Mouse (Mus musculus) liver, embryonic 11.5 days (tissue): ENCODE measurements around the gene Mthfsl. TPM values are rescaled to one million over a fixed set of nuclear protein-coding genes. Genes with fewer than 3 reads are reported as not detected.
"Not testable (repeated sequence)": the region's sequence is repeated elsewhere in the genome, so short reads cannot be mapped to it uniquely, and the experiment has no call there.

ENCODE experiments used
- ATAC-seq: fragments of 200-750 bp; cut with Nextera tagmentation; replicated peaks from 2 replicates; pipeline ENCODE4 v1.8.0; 2017; ENCODE audit warnings: moderate number of reproducible peaks, mild to moderate bottlenecking, moderate TSS enrichment, moderate library complexity; ENCODE audit not compliant: low FRiP score
- DNase-seq: peaks from one replicate; pipeline ENCODE4 v3.0.0-alpha.2; 2017; ENCODE audit warnings: low spot score
- H3K27ac ChIP-seq: fragments of 300-500 bp; sonication (generic); 2 replicates; pipeline ENCODE4 v1.5.1; 2014; ENCODE audit warnings: mild to moderate bottlenecking, low read depth, low read length, control low read depth
- H3K27me3 ChIP-seq: fragments of 300-500 bp; sonication (generic); replicated peaks from 2 replicates; pipeline ENCODE4 v1.6.1; 2014; ENCODE audit warnings: low read length, mixed read lengths; ENCODE audit not compliant: control insufficient read depth, insufficient read depth
- H3K36me3 ChIP-seq: fragments of 300-500 bp; sonication (generic); 2 replicates; pipeline ENCODE4 v1.6.1; 2014; ENCODE audit warnings: mild to moderate bottlenecking, low read length, moderate library complexity, mixed read lengths; ENCODE audit not compliant: control insufficient read depth, insufficient read depth
- H3K4me1 ChIP-seq: fragments of 300-500 bp; sonication (generic); replicated peaks from 2 replicates; pipeline ENCODE4 v1.6.1; 2014; ENCODE audit warnings: low read length, mixed read lengths; ENCODE audit not compliant: control insufficient read depth, insufficient read depth
- H3K4me2 ChIP-seq: fragments of 300-500 bp; sonication (generic); 2 replicates; pipeline ENCODE4 v1.6.1; 2014; ENCODE audit warnings: mild to moderate bottlenecking, control low read depth, moderate library complexity
- H3K4me3 ChIP-seq: fragments of 300-500 bp; sonication (generic); 2 replicates; pipeline ENCODE4 v1.5.1; 2014; ENCODE audit warnings: low read depth, low read length, control low read depth
- H3K9ac ChIP-seq: fragments of 300-500 bp; sonication (generic); 2 replicates; pipeline ENCODE4 v1.6.1; 2014; ENCODE audit warnings: low read depth, low read length, control low read depth
- H3K9me3 ChIP-seq: fragments of 300-500 bp; sonication (generic); 2 replicates; pipeline ENCODE4 v1.6.1; 2016; ENCODE audit warnings: low read length, inconsistent platforms, mixed read lengths; ENCODE audit not compliant: control insufficient read depth
- WGBS: fragments of 180-500 bp; shearing (Covaris S2); extraction: QIAGEN DNeasy Blood & Tissue Kit; methylation state at CpG from one replicate; pipeline ENCODE4 v1.1.7; 2014; 5-methylcytosine and 5-hydroxymethylcytosine counted together
- polyA plus RNA-seq: library from polyadenylated mRNA; unstranded; fragments of >200 nt; fragmentation: Nextera tagmentation; extraction: Ambion mirVana; gene quantifications from 2 replicates; pipeline ENCODE4 v1.2.1, GENCODE M21; 2014

Mthfsl gene
- polyA plus RNA-seq, 1 experiment from 2014 or later = 30.7 TPM

- not testable (repeated sequence) for H3K9me3 ChIP-seq, H3K4me2 ChIP-seq, H3K4me3 ChIP-seq, H3K4me1 ChIP-seq, H3K36me3 ChIP-seq, H3K27me3 ChIP-seq, ATAC-seq, H3K9ac ChIP-seq, DNase-seq, H3K27ac ChIP-seq
- WGBS = 90% methylated on average over 5 of the region's 5 CpGs
Measured at GRCm38 (mm10) chr9:88709794-88710193, 10.3 kb downstream of the Mthfsl start.

GRCm38 (mm10) chr9:88709304-88709703 is 10.8 kb downstream of the Mthfsl start:
- Histone ChIP-seq H3K9me3 (no peaks in the 10 kb centered on the region), H3K9ac (no peak overlapping the region), H3K4me3 (no peak overlapping the region), H3K36me3 (no peaks in the 10 kb centered on the region), H3K4me1 (no peaks in the 10 kb centered on the region), H3K27ac (no peak overlapping the region), H3K4me2 (no peak overlapping the region), H3K27me3 (no peaks in the 10 kb centered on the region)
- ATAC-seq = no peak
- WGBS = 79% methylated on average over 6 of the region's 6 CpGs
- DNase-seq = no peak

GRCm38 (mm10) chr9:88706700-88707099 is 13.4 kb downstream of the Mthfsl start:
- Histone ChIP-seq H3K9me3 (no peaks in the 10 kb centered on the region), H3K27ac (no peak overlapping the region), H3K9ac (no peak overlapping the region), H3K36me3 (no peaks in the 10 kb centered on the region), H3K4me3 (no peak overlapping the region), H3K27me3 (no peaks in the 10 kb centered on the region), H3K4me1 (no peaks in the 10 kb centered on the region), H3K4me2 (no peak overlapping the region)
- 71% methylated on average over 4 of the region's 4 CpGs for WGBS
- no peak for ATAC-seq
- no peak for DNase-seq

DNA sequence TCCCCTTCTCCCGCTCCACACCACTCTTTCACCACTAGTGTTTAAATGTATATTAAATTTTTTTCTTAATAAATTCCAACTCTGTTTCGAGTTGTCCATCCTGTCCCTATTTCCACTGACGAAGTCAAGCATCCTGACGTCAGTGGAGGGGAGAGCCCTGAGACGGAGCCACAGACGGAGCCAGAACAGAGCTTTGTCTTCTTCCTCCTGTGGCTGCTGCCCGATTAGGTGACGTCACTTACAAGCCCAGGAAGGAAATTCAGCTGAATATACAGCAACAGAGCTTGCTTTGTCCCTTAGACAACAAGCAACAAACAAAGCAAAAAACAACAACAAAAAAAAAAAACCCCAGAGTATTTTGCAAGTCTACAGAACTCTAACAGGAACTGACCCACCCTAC is 14.9 kb downstream of the Mthfsl start:
- not testable (repeated sequence) for H3K27me3 ChIP-seq
- WGBS = 73% methylated on average over 8 of the region's 8 CpGs

DNA sequence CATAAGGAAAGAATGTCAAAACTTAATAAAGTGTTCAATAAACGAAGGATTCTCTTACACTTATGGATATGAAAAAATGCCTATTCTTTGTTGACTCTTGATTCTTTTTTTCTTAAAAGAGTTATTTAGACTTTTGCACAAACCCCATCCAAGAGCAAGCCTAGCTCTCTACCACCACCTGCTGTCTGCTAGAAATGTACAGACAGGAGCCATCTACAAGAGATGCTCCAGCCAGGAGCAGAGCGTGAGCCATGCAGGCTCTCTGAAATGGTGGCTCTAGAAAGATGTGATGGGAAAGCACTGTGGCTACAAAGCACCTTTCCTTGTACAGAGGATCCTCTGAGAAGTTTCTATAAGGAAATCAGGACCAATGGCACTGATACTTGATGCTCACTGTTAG is 21.4 kb downstream of the Mthfsl start:
- not testable (repeated sequence) for DNase-seq, H3K9me3 ChIP-seq, H3K9ac ChIP-seq, H3K4me2 ChIP-seq, H3K27ac ChIP-seq, H3K27me3 ChIP-seq, H3K4me1 ChIP-seq, ATAC-seq, H3K36me3 ChIP-seq, H3K4me3 ChIP-seq
- WGBS = no CpG with 5 or more reads among the region's 2 CpGs

More for the DNA sequence above, 14.9 kb downstream of the Mthfsl start:
- H3K9ac ChIP-seq, H3K4me2 ChIP-seq, ATAC-seq, DNase-seq, H3K36me3 ChIP-seq, H3K9me3 ChIP-seq, H3K4me1 ChIP-seq, H3K4me3 ChIP-seq, H3K27ac ChIP-seq: not testable (repeated sequence)

GRCm38 (mm10) chr9:88691307-88691706 is 28.8 kb downstream of the Mthfsl start:
- not testable (repeated sequence) for H3K4me2 ChIP-seq, H3K9me3 ChIP-seq, H3K4me3 ChIP-seq, DNase-seq, ATAC-seq, H3K36me3 ChIP-seq, H3K9ac ChIP-seq, H3K27me3 ChIP-seq, H3K4me1 ChIP-seq, H3K27ac ChIP-seq
- 76% methylated on average over 2 of the region's 2 CpGs for WGBS

DNA sequence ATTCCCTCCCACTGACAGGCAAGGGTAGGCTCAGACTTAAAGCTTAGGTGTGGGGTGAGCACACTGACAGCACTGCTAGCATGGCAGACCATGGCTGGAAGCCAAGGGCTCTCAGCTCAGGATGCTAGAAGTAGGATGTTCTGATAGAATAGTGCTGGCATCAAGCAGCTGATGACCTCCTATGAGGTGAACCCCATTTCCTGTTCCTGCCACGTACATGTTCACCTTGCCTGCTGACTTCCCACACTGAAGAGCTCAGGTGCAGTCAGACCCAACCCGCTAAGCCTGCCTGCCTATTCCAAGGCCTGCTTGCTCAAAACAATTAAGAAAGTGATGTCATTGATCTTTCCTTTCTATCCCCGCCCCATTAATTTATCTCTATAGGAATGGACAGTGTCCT is 30.6 kb downstream of the Mthfsl start:
- not testable (repeated sequence) for H3K4me1 ChIP-seq, H3K9me3 ChIP-seq, H3K36me3 ChIP-seq, H3K27me3 ChIP-seq, H3K9ac ChIP-seq, H3K4me2 ChIP-seq, H3K4me3 ChIP-seq, H3K27ac ChIP-seq, ATAC-seq, DNase-seq
- WGBS = 78% methylated on average over 3 of the region's 3 CpGs

- H3K4me1 ChIP-seq, H3K27me3 ChIP-seq, H3K4me2 ChIP-seq, H3K27ac ChIP-seq, DNase-seq, H3K9ac ChIP-seq, H3K9me3 ChIP-seq, H3K4me3 ChIP-seq, H3K36me3 ChIP-seq, ATAC-seq: not testable (repeated sequence)
- 88% methylated on average over 1 of the region's 1 CpGs for WGBS
Measured at GRCm38 (mm10) chr9:88686719-88687118, 33.4 kb downstream of the Mthfsl start.

DNA sequence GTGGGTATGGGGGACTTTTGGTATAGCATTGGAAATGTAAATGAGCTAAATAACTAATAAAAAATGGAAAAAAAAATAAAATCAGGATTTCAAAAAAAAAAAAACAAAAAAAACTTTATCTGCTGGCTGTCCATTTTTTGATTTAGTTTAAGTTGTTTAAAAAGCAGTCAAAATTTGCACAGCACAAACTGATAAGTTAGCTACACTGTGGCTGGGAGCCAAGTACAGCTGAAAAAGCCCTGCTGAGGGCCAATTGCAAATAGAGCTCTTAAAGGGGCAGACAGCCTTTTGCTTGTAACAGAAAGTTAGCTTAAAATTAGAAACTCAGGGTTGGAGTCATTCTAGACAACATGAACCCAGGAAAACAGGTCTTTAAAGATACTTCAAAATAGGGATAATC is 61.8 kb downstream of the Mthfsl start:
- H3K4me1 ChIP-seq, H3K4me3 ChIP-seq, H3K27ac ChIP-seq, ATAC-seq, H3K9me3 ChIP-seq, H3K36me3 ChIP-seq, H3K9ac ChIP-seq, H3K27me3 ChIP-seq, DNase-seq, H3K4me2 ChIP-seq: not testable (repeated sequence)
